Mouse (Mus musculus): ENCODE measurements around the gene Jup. TPM values are rescaled to one million over a fixed set of nuclear protein-coding genes. Genes with fewer than 3 reads are reported as not detected.

Gene Jup
- polyA plus RNA-seq (2015; fragmentation: Nextera tagmentation; extraction: Ambion mirVana), result 62.7 and 73.6 TPM in 2 replicates

- Histone ChIP-seq H3K9ac (peak within 1 kb of the TSS; percentile 75), H3K27me3 (0 out of 2 replicates have a peak, but pooled peaks cover 4% of the 10 kb centered on the region), H3K4me3 (peak within 1 kb of the TSS; percentile 71), H3K4me1 (peaks cover 32% of the 10 kb centered on the region), H3K27ac (peak within 1 kb of the TSS; percentile 61; the same call in 1 of the 2 replicates), H3K36me3 (no peaks in the 10 kb centered on the region), H3K9me3 (no peaks in the 10 kb centered on the region), H3K4me2 (replicated peaks) (peak within 1 kb of the TSS; percentile 85)
- ATAC-seq (ENCODE audit: low FRiP score, low read depth), result peak; percentile 96
- WGBS, result 1% methylated on average over 37 of the region's 37 CpGs
Measured at GRCm38 (mm10) chr11:100397600-100398389, at the start of gene Jup. TSS of gene Jup (minus strand) at chr11:100397763.

- no peak for ATAC-seq (ENCODE audit: low FRiP score, low read depth)
Measured at GRCm38 (mm10) chr11:100442625-100443024, 45.1 kb upstream of the Jup start.

DNA sequence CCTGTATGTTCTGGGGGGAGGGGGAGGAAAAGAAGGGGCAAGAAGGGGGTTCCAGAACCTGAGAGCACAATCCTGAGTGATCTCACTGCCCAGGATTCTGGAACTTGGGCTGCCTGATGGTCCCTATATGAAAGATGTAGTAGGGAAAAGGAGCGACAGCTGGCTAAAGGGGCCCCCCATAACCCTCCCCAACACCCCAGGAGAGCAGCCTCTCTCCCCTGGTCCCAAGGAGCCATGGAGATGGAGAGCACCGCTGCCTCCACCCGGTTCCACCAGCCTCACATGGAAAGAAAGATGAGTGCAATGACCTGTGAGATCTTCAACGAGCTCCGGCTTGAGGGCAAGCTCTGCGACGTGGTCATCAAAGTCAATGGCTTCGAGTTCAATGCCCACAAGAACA is 44.2 kb upstream of the Jup start, which contains the start of the genes Nt5c3b and Klhl10:
Gene Nt5c3b, minus strand, starts transcription at position 12 of the 400 bp plus-strand sequence.
Gene Klhl10, plus strand, starts transcription at position 121 of the 400 bp plus-strand sequence.
- Histone ChIP-seq H3K4me2 (replicated peaks) (peak within 1 kb of the TSS; percentile 69), H3K27me3 (no peaks in the 10 kb centered on the region), H3K4me1 (peaks cover 15% of the 10 kb centered on the region), H3K9me3 (no peaks in the 10 kb centered on the region), H3K36me3 (peaks cover 27% of the 10 kb centered on the region), H3K4me3 (peak within 1 kb of the TSS; percentile 83), H3K27ac (peak within 1 kb of the TSS; percentile 61; the same call in 1 of the 2 replicates), H3K9ac (peak within 1 kb of the TSS; percentile 93)
- ATAC-seq (ENCODE audit: low FRiP score, low read depth), result no peak
- WGBS, result 89% methylated on average over 8 of the region's 8 CpGs

More at GRCm38 (mm10) chr11:100442625-100443024, 45.1 kb upstream of the Jup start:
- H3K9ac ChIP-seq, result no peak overlapping the region
- no peak overlapping the region for H3K4me3 ChIP-seq
- H3K4me1 ChIP-seq, result peaks cover 15% of the 10 kb centered on the region
- H3K4me2 ChIP-seq (replicated peaks), result no peak overlapping the region
- no peaks in the 10 kb centered on the region for H3K27me3 ChIP-seq
- peaks cover 19% of the 10 kb centered on the region for H3K36me3 ChIP-seq
- H3K9me3 ChIP-seq, result no peaks in the 10 kb centered on the region
- no peak overlapping the region for H3K27ac ChIP-seq
- 92% methylated on average over 6 of the region's 6 CpGs for WGBS

GRCm38 (mm10) chr11:100440691-100441522 is 43.3 kb upstream of the Jup start:
- WGBS, result under 1% methylated on average over 52 of the region's 52 CpGs
- Histone ChIP-seq H3K27ac (peak overlapping the region; percentile 61; the same call in 1 of the 2 replicates), H3K4me2 (replicated peaks) (peak overlapping the region; percentile 69), H3K9me3 (no peaks in the 10 kb centered on the region), H3K4me1 (peaks cover 15% of the 10 kb centered on the region), H3K4me3 (peak overlapping the region; percentile 83), H3K36me3 (peaks cover 36% of the 10 kb centered on the region), H3K9ac (peak overlapping the region; percentile 93), H3K27me3 (no peaks in the 10 kb centered on the region)
- ATAC-seq (ENCODE audit: low FRiP score, low read depth), result peak; percentile 97

- Histone ChIP-seq H3K9ac (no peak overlapping the region), H3K27ac (no peak overlapping the region), H3K4me3 (no peak overlapping the region), H3K36me3 (peaks cover 62% of the 10 kb centered on the region), H3K4me2 (replicated peaks) (no peak overlapping the region), H3K27me3 (no peaks in the 10 kb centered on the region), H3K4me1 (peaks cover 15% of the 10 kb centered on the region), H3K9me3 (no peaks in the 10 kb centered on the region)
- ATAC-seq (ENCODE audit: low FRiP score, low read depth), result no peak
- WGBS, result 97% methylated on average over 1 of the region's 1 CpGs
Measured at GRCm38 (mm10) chr11:100437901-100438300, 40.3 kb upstream of the Jup start.

DNA sequence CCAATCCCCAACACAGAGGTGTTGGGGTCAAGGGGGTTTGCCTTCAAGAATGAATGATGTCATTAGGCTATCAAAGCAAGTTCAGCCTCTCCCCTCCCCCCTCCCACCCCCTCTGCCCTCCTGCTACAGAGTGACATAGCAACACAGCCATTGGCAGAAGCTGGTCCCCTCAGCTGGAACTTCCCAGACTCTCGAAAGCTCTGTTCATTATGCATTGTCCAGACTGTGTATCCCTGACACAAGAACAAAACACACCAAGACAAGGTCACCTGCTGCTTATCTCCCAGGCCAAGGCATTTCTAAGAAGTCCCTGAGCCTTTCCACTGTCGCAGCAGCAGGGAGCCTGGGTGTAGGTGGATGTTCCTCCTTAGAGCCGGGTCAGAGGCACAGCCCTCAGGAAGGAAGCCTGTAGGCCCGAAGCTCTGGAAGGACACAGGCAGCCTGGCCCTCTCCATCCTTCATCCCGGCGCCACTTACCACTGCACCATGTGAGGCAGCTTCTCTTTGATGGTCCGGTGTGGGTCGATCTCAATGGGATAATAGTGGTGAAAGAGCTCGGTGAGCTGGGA is 38.2 kb upstream of the Jup start:
- peaks cover 79% of the 10 kb centered on the region for H3K36me3 ChIP-seq
- WGBS, result 86% methylated on average over 9 of the region's 9 CpGs
- H3K27me3 ChIP-seq, result no peaks in the 10 kb centered on the region
- no peak overlapping the region for H3K27ac ChIP-seq
- no peak overlapping the region for H3K4me3 ChIP-seq
- no peak for ATAC-seq (ENCODE audit: low FRiP score, low read depth)
- H3K4me2 ChIP-seq (replicated peaks), result no peak overlapping the region
- no peak overlapping the region for H3K9ac ChIP-seq
- H3K9me3 ChIP-seq, result no peaks in the 10 kb centered on the region
- peaks cover 10% of the 10 kb centered on the region for H3K4me1 ChIP-seq

- no peak overlapping the region for H3K27ac ChIP-seq
- ATAC-seq (ENCODE audit: low FRiP score, low read depth), result no peak
- H3K4me2 ChIP-seq (replicated peaks), result no peak overlapping the region
- H3K9me3 ChIP-seq, result no peaks in the 10 kb centered on the region
- peaks cover 85% of the 10 kb centered on the region for H3K36me3 ChIP-seq
- 89% methylated on average over 5 of the region's 5 CpGs for WGBS
- H3K27me3 ChIP-seq, result no peaks in the 10 kb centered on the region
- H3K4me1 ChIP-seq, result no peaks in the 10 kb centered on the region
- H3K9ac ChIP-seq, result no peak overlapping the region
- no peak overlapping the region for H3K4me3 ChIP-seq
Measured at GRCm38 (mm10) chr11:100432002-100432401, 34.4 kb upstream of the Jup start.

DNA sequence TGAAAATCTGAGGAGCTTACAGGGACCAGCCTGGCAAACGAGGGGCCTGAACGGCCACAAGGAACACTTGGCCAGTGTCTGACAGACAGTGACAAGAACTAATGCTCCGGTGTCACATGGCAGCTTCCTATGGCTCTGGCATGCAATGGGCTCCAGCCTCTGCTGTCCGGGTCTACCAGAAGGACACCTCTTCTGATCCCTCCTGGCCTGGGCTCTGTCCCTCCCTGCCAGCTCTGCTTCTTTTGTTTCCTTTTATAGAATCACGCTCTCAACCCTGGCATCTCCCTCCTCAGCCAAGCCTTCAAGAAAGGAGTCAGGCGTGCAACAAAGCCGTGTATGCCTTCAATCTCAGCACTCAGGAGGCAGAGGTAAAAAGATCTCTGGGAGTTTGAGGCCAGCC is 32.5 kb upstream of the Jup start:
- no peaks in the 10 kb centered on the region for H3K9me3 ChIP-seq
- peaks cover 84% of the 10 kb centered on the region for H3K36me3 ChIP-seq
- H3K27me3 ChIP-seq, result no peaks in the 10 kb centered on the region
- no peak for ATAC-seq (ENCODE audit: low FRiP score, low read depth)
- no peaks in the 10 kb centered on the region for H3K4me1 ChIP-seq
- no peak overlapping the region for H3K4me3 ChIP-seq
- no peak overlapping the region for H3K27ac ChIP-seq
- WGBS, result 88% methylated on average over 7 of the region's 7 CpGs
- no peak overlapping the region for H3K4me2 ChIP-seq (replicated peaks)
- 0 out of 2 replicates have a peak overlapping the region, but pooled peaks have one; percentile 4 for H3K9ac ChIP-seq

GRCm38 (mm10) chr11:100428612-100429199 is 31.1 kb upstream of the Jup start:
- Histone ChIP-seq H3K9me3 (no peaks in the 10 kb centered on the region), H3K27ac (no peak overlapping the region; the same call in 1 of the 2 replicates), H3K9ac (no peak overlapping the region), H3K27me3 (no peaks in the 10 kb centered on the region), H3K4me1 (no peaks in the 10 kb centered on the region), H3K4me3 (no peak overlapping the region), H3K4me2 (replicated peaks) (no peak overlapping the region), H3K36me3 (peaks cover 88% of the 10 kb centered on the region)
- 80% methylated on average over 9 of the region's 9 CpGs for WGBS
- ATAC-seq (ENCODE audit: low FRiP score, low read depth), result no peak

- H3K4me3 ChIP-seq, result no peak overlapping the region
- no peaks in the 10 kb centered on the region for H3K27me3 ChIP-seq
- no peaks in the 10 kb centered on the region for H3K4me1 ChIP-seq
- H3K27ac ChIP-seq, result no peak overlapping the region
- WGBS, result 87% methylated on average over 3 of the region's 3 CpGs
- no peak for ATAC-seq (ENCODE audit: low FRiP score, low read depth)
- no peaks in the 10 kb centered on the region for H3K9me3 ChIP-seq
- H3K36me3 ChIP-seq, result peaks cover 90% of the 10 kb centered on the region
- no peak overlapping the region for H3K9ac ChIP-seq
- no peak overlapping the region for H3K4me2 ChIP-seq (replicated peaks)
Measured at GRCm38 (mm10) chr11:100426820-100427219, 29.3 kb upstream of the Jup start.

DNA sequence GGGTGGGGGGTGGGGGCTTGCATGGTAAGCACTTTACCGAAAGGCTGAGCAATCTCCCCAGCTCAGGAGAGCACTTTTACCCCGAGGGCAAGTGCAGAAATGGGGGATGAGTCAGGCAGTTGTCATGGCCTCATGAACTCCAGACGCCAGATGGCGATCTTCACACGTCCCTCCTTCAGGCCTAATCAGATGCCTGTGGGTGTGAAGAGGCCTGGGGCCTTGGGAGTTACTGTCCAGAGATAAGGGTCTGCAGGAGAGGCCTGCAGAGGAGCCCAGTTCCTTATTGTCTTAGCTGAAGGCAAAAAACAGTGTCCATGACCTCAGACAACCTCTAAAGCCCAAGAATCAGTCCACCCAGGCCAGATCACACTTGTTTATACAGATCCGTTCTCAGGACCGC is 28.3 kb upstream of the Jup start:
- H3K9me3 ChIP-seq, result no peaks in the 10 kb centered on the region
- WGBS, result 27% methylated on average over 7 of the region's 7 CpGs
- H3K36me3 ChIP-seq, result peaks cover 92% of the 10 kb centered on the region
- H3K4me2 ChIP-seq (replicated peaks), result no peak overlapping the region
- H3K4me1 ChIP-seq, result no peaks in the 10 kb centered on the region
- H3K9ac ChIP-seq, result no peak overlapping the region
- no peak overlapping the region for H3K4me3 ChIP-seq
- H3K27me3 ChIP-seq, result no peaks in the 10 kb centered on the region
- ATAC-seq (ENCODE audit: low FRiP score, low read depth), result no peak
- H3K27ac ChIP-seq, result peak overlapping the region; percentile 8; the same call in 1 of the 2 replicates

Measured in limb, embryonic 13.5 days (tissue).